Mouse (Mus musculus) colon, adult 2 months (tissue): Measurements from ENCODE around the gene Clint1. TPM values are rescaled to one million over a fixed set of nuclear protein-coding genes. Genes with fewer than 3 reads are reported as not detected.

Experiments used
- polyA plus RNA-seq: library from polyadenylated mRNA; depleted of rRNA; stranded (reverse); fragments of >200 nt; gene quantifications from 2 replicates; pipeline ENCODE4 v1.2.3, GENCODE M21; 2012; rRNA removed

The Clint1 gene
- polyA plus RNA-seq: 76.6 and 87.1 TPM in 2 replicates

DNA sequence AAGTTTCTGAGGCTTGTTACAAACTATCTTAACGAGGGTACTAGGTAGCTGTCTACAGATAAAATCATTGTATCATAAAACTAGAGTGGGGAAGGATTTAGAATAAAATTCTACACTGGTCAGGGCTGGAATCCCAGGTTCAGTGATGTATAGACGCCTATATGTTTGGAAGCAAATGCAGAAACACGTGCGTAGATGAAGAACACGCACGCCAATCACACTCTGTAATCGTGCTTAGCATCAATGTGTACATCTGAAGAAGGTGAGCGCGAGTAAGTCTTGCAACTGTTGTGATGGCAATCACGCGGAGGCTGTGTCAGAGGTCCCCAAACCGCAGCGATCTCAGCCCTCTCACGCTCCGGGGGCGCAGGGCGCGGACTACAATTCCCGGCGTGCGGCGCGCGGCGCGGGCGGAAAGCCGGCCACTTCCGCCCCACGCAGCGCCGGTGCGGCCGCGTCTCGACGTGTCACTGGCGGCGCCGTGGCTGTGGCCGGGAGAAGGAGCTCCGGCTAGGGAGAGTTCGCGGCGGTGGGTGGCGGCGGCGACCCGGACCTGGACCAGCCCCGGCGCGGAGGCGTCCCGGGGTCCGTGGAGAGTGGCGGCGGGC, at the start of gene Clint1:
Gene Clint1, plus strand, starts transcription at position 536 of the 608 bp plus-strand sequence.

DNA sequence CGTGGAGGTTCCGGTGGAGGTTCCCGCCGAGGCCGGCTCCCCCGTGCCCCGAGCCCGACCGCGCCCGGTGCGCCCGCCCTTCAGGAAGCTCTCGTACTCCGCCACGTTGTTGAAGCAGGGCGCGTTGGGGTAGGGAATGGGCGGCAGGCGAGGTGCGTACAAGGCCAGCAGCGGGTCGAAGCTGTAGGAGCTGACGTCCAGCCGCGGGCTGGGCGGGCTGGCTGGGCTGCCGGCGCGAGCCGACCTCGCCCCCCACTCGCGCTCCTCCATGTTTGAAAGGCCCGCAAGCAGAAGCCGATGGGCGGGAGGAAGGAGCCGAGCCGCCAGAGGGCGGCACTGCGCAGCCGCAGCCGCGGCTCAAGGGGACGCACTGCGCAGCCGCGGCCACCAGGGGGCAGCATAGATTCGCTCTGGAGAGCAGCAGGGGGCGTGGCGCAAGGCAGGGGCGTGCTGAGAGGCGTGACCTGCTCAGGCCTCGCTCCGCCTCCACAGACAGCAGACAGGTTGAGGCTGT, 92.8 kb downstream of the Clint1 start, which contains the start of gene Lsm11:
Gene Lsm11, minus strand, starts transcription at position 293 of the 514 bp plus-strand sequence.

GRCm38 (mm10) chr11:45955127-45955627, 103.3 kb downstream of the Clint1 start, which contains the start of gene Thg1l:
TSS of gene Thg1l (minus strand) at chr11:45955494.

Other genes starting within 250 kb of the Clint1 start
- gene Lsm11, start 92.9 kb downstream of the Clint1 start, polyA plus RNA-seq: 6.4 and 7.9 TPM in 2 replicates
- 2.9 and 3.2 TPM in 2 replicates for gene Thg1l, start 103.4 kb downstream of the Clint1 start, polyA plus RNA-seq
- gene Sox30, start 128.3 kb downstream of the Clint1 start, polyA plus RNA-seq: 0.09 and 0.12 TPM in 2 replicates
- gene Gm12166, start 200.3 kb downstream of the Clint1 start, polyA plus RNA-seq: 17.1 and 19.1 TPM in 2 replicates
- gene Adam19, start 203.9 kb downstream of the Clint1 start, polyA plus RNA-seq: 12.6 and 14.9 TPM in 2 replicates